Mouse (Mus musculus) lung, embryonic 14.5 days (tissue): ENCODE data around the gene Gm20388. TPM values are rescaled to one million over a fixed set of nuclear protein-coding genes. Genes with fewer than 3 reads are reported as not detected.

Source experiments
- ATAC-seq: fragments of 200-750 bp; cut with Nextera tagmentation; 2 replicates; pipeline ENCODE4 v1.8.0; 2017; ENCODE audit warnings: mild to moderate bottlenecking, moderate TSS enrichment, moderate library complexity; ENCODE audit not compliant: insufficient read depth
- DNase-seq: peaks from one replicate; pipeline ENCODE4 v3.0.0-alpha.2; 2015
- H3K27ac ChIP-seq: fragments of 300-500 bp; sonication (generic); 2 replicates; pipeline ENCODE4 v1.5.1; 2014; ENCODE audit warnings: low read depth, mild to moderate bottlenecking, moderate library complexity
- H3K27me3 ChIP-seq: fragments of 300-500 bp; sonication (generic); 2 replicates; pipeline ENCODE4 v1.6.1; 2014; ENCODE audit warnings: low read length, control low read depth; ENCODE audit not compliant: insufficient read depth
- H3K36me3 ChIP-seq: fragments of 300-500 bp; sonication (generic); 2 replicates; pipeline ENCODE4 v1.6.1; 2014; ENCODE audit warnings: control low read depth; ENCODE audit not compliant: insufficient read depth
- H3K4me1 ChIP-seq: fragments of 300-500 bp; sonication (generic); 2 replicates; pipeline ENCODE4 v1.6.1; 2014; ENCODE audit warnings: antibody characterized with exemption, control low read depth; ENCODE audit not compliant: insufficient read depth
- H3K4me2 ChIP-seq: fragments of 300-500 bp; sonication (generic); 2 replicates; pipeline ENCODE4 v1.6.1; 2014; ENCODE audit warnings: mild to moderate bottlenecking
- H3K4me3 ChIP-seq: fragments of 300-500 bp; sonication (generic); 2 replicates; pipeline ENCODE4 v1.5.1; 2014; ENCODE audit warnings: low read depth, low read length
- H3K9ac ChIP-seq: fragments of 300-500 bp; sonication (generic); 2 replicates; pipeline ENCODE4 v1.6.1; 2014
- H3K9me3 ChIP-seq: fragments of 300-500 bp; sonication (generic); 2 replicates; pipeline ENCODE4 v1.6.1; 2016; ENCODE audit warnings: low read depth, low read length, control low read depth
- CTCF ChIP-seq: IDR thresholded peaks from 2 replicates; pipeline ENCODE4 v1.5.1; 2016; ENCODE audit warnings: antibody characterized with exemption, low read depth
- WGBS: fragments of 180-500 bp; shearing (Covaris S2); extraction: QIAGEN DNeasy Blood & Tissue Kit; methylation state at CpG from one replicate; pipeline ENCODE4 v1.1.7; 2014; 5-methylcytosine and 5-hydroxymethylcytosine counted together
- polyA plus RNA-seq: library from polyadenylated mRNA; unstranded; fragments of >200 nt; fragmentation: Nextera tagmentation; extraction: Ambion mirVana; gene quantifications from 2 replicates; pipeline ENCODE4 v1.2.1, GENCODE M21; 2014

The Gm20388 gene
- polyA plus RNA-seq, 1 experiment from 2014 or later = not detected

DNA sequence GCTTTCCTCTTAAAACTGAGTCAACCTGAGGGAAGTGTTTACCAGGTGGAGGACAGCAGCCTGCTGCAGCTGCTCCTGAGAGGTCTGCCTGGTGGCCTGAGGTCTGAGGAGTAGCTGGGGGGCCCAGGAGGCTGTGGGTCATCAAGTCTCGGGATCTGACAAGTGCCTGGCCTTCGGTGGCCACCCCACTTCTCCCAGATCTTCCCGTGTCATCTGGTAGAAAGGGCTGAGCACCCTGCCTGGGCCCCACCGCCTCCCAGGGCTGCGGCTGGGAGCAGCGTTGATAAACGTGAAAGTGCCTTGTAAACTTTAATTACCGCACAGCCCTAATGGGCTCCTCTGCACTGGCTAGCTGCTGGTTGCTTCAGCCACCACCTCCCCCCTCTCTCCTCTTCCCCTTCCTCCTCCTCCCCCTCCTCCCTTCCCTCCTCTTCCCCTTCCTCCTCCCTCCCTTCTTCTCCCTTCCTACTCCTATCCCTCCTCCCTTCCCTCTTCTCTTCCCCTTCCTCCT, 1238.0 kb downstream of the Gm20388 start:
- no peak overlapping the region for H3K9ac ChIP-seq
- no peak for TF ChIP-seq CTCF
- ATAC-seq (no peak), DNase-seq (no peak)
- no peak overlapping the region for H3K4me3 ChIP-seq
- no peaks in the 10 kb centered on the region for H3K9me3 ChIP-seq
- no peak overlapping the region for H3K27ac ChIP-seq
- no peaks in the 10 kb centered on the region for H3K36me3 ChIP-seq
- no peak overlapping the region for H3K4me2 ChIP-seq
- no peaks in the 10 kb centered on the region for H3K4me1 ChIP-seq
- H3K27me3 ChIP-seq = peaks cover 4% of the 10 kb centered on the region; the same call in 1 of the 2 replicates
- WGBS = 9% methylated on average over 8 of the region's 8 CpGs

DNA sequence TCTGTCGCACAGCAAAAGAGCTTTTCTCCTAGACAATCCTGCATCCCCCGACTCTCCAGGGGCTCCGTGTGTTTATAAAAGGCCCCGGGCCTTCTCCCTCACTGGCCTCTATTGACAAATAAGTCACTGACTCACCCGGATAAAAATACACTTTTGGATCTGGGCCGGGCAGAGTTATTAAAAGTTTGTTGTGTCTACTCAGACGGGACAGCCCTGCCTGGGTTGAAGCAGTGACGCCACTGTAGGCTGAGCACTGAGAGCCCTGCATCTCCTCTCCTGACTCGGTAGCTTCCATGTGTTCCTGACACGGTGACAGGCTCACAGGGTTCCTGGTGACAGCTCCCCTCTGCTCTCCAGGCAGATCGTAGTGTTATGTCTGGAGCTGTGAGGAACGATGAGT, 1241.8 kb downstream of the Gm20388 start:
- Histone ChIP-seq H3K27me3 (peaks cover 6% of the 10 kb centered on the region; the same call in 1 of the 2 replicates), H3K9me3 (no peaks in the 10 kb centered on the region), H3K36me3 (no peaks in the 10 kb centered on the region), H3K27ac (0 out of 2 replicates have a peak overlapping the region, but pooled peaks have one; percentile 3), H3K4me3 (no peak overlapping the region), H3K9ac (no peak overlapping the region), H3K4me1 (no peaks in the 10 kb centered on the region), H3K4me2 (no peak overlapping the region)
- peak; percentile 91 for ATAC-seq
- no peak for TF ChIP-seq CTCF
- peak; percentile 86 for DNase-seq
- WGBS = 25% methylated on average over 12 of the region's 12 CpGs

DNA sequence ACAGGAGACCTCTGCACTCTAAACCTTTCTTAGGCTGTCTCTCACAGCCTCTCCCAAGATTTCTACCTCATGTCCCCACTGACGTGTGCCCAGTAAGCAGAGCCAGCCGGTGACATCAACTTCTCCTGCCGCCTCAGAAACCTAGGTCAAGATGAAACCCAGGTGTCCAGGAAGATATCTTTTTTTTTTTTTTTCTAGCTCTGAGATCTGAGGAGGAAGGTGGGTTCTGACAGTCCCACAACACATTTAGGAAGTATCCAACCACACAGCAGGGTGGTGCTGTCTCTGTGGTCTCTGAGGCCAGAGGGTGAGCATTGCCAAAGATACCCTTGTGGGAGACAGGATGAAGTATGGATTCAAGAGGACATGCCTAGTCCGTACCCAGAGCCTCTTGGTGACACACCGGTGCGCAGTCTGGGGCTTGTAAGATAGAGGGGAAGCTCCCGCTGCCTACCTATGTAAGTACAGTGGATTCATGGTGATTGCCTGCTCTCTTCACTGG, 1246.4 kb downstream of the Gm20388 start:
- DNase-seq (no peak), ATAC-seq (no peak)
- Histone ChIP-seq H3K27ac (no peak overlapping the region), H3K4me2 (no peak overlapping the region), H3K27me3 (peaks cover 7% of the 10 kb centered on the region; the same call in 1 of the 2 replicates), H3K4me1 (no peaks in the 10 kb centered on the region), H3K9ac (no peak overlapping the region), H3K4me3 (no peak overlapping the region), H3K36me3 (no peaks in the 10 kb centered on the region), H3K9me3 (no peaks in the 10 kb centered on the region)
- TF ChIP-seq CTCF = no peak
- 80% methylated on average over 7 of the region's 7 CpGs for WGBS

DNA sequence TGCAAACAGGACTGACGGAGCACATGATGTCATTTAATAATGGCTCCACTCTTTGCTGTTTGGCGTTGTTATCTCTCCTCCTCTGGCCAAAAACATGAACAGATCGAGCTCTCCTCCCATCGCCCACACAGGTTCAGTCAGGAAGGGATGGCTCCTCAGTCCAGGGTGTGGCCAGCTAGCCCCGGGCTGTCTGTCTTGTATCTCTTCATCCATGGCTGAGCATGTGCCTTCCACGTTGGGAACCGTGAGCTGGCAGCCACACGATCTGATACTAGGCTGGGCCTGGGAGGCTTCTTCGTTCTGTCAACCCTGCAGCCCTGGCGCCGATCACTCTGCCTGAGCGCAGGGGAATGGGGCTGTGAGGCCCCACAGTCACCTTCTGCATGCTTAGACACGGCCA, 1248.2 kb downstream of the Gm20388 start:
- H3K4me3 ChIP-seq = no peak overlapping the region
- H3K4me2 ChIP-seq = no peak overlapping the region
- no peak for TF ChIP-seq CTCF
- no peaks in the 10 kb centered on the region for H3K36me3 ChIP-seq
- no peaks in the 10 kb centered on the region for H3K9me3 ChIP-seq
- ATAC-seq = no peak
- no peak for DNase-seq
- H3K27ac ChIP-seq = no peak overlapping the region
- 62% methylated on average over 13 of the region's 13 CpGs for WGBS
- H3K27me3 ChIP-seq = peaks cover 7% of the 10 kb centered on the region; the same call in 1 of the 2 replicates
- H3K4me1 ChIP-seq = peaks cover 5% of the 10 kb centered on the region
- H3K9ac ChIP-seq = no peak overlapping the region

DNA sequence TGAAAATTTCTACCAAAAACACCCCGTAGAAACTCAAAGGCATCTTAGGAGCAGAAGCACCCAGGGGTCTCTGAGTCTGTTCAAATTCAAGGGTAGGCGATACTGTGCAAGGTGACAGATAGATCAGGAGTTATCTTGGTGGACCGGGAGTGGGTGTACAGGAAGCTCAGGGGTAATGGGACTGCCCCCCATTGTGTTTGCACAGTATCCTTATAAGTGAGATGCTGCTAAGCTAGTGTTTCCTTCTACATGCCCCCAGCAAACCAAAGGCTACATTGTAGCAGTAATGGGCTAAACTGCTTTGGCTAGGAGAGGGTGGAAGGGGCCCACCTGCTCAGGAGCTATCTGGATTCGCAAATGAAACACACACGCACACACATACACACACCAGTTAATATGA, 1250.8 kb downstream of the Gm20388 start:
- WGBS = 83% methylated on average over 5 of the region's 5 CpGs
- H3K4me1 ChIP-seq = peaks cover 12% of the 10 kb centered on the region
- no peak overlapping the region for H3K4me2 ChIP-seq
- H3K36me3 ChIP-seq = no peaks in the 10 kb centered on the region
- peaks cover 7% of the 10 kb centered on the region; the same call in 1 of the 2 replicates for H3K27me3 ChIP-seq
- DNase-seq = no peak
- no peak for ATAC-seq
- no peaks in the 10 kb centered on the region for H3K9me3 ChIP-seq
- no peak overlapping the region for H3K27ac ChIP-seq
- no peak for TF ChIP-seq CTCF
- H3K4me3 ChIP-seq = no peak overlapping the region
- no peak overlapping the region for H3K9ac ChIP-seq

DNA sequence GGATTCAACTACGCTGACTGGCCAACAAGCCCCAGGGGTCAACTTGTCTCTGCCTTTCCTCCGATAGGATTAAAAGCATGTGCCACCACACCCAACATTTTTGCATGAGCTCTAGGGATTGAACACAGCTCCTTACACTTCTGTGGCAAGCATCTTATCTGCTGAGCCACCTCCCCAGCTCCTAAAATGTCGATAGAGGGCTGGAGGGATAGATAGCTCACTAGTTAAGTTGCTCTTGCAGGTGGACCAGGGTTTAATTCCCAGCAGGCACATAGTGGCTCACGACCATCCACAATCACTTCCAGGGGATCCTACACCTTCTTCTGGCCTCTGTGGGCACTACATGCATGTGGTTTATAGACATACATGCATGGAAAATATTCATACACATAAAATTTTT, 1251.8 kb downstream of the Gm20388 start:
- DNase-seq = no peak
- ATAC-seq = no peak
- Histone ChIP-seq H3K27ac (no peak overlapping the region), H3K4me3 (no peak overlapping the region), H3K36me3 (no peaks in the 10 kb centered on the region), H3K4me1 (peaks cover 12% of the 10 kb centered on the region), H3K27me3 (peaks cover 5% of the 10 kb centered on the region; the same call in 1 of the 2 replicates), H3K9me3 (no peaks in the 10 kb centered on the region), H3K4me2 (no peak overlapping the region), H3K9ac (no peak overlapping the region)
- 66% methylated on average over 4 of the region's 4 CpGs for WGBS
- TF ChIP-seq CTCF = no peak

DNA sequence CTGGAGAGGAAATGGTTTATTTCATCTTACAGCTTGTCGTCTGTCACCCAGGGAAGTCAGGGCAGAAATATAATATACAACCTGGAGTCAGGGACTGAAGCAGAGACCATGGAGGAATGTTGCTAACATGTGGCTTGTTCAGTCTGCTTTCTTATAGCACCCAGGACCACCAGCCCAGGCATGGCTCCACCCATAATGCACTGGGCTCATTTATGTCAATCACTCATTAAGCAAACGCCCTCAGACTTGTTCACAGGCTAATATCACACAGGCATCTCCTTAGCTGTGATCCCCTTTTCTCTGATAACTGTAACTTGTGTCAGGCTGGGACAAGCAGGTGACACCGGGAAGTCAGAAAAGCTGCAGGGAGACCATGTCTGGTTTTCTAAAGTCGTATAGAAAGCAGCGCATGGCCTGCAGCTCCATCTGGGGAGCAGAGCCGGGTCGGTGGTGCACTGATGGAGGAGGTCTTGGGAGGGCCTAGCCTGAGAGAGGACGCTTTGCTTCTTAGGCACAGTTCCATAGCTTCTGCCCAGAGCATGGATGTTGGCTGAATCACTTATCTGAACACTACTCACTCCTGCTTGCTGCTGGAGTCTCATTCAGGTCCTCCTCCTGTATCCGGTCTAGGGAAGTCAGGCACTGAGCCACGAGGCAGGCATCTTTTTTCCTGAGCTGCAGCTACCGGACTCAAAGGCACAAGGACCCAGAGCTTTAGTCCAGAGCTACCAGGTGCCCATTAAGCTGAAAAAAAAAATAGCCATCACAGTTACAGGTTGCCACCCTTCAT, 1252.5 kb downstream of the Gm20388 start:
- peak; percentile 47 for DNase-seq
- Histone ChIP-seq H3K27me3 (no peaks in the 10 kb centered on the region), H3K4me2 (no peak overlapping the region), H3K9ac (no peak overlapping the region), H3K36me3 (no peaks in the 10 kb centered on the region), H3K4me3 (no peak overlapping the region), H3K4me1 (peaks cover 12% of the 10 kb centered on the region), H3K27ac (no peak overlapping the region), H3K9me3 (no peaks in the 10 kb centered on the region)
- no peak for ATAC-seq
- 57% methylated on average over 11 of the region's 11 CpGs for WGBS
- TF ChIP-seq CTCF = no peak
